ENCODE assay signal across 18 mouse cellular contexts in the genomic region with DNA sequence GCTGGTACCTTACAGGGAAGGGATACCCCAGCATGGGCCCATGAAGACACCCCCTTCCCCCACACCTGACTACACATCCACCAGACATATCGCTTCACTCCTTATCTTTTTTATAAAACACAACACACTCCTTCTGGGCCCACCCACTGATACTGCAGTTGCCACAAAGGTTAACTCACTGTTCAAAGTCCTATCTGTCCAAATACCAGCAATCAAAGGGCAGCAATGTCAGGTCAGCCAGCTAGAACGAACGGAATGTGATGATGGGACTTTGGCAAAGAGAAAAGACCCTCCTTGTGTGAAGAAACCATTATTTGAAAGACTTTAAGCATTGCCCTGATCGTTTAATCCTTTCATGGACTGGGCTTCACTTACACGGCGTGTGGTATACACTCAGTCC. TPM values are rescaled to one million over a fixed set of nuclear protein-coding genes. Genes with fewer than 3 reads are reported as not detected.
DNase-seq lines count a peak whose midpoint lies in the region; ATAC-seq and TF ChIP-seq lines count a peak whose summit lies in the region.
"Had no signal": no experiment of that assay in that cellular context is flagged by ENCODE, and none has a peak within 500 bp of the region (broad histone marks: within the 10 kb centered on the region; RNA-seq: fewer than 3 reads in every experiment).

No protein-coding gene starts in this region.

- no peak for TF ChIP-seq POLR2A in lung, adult 2 months (IDR thresholded peaks at IDR 0.05; ENCODE audit: borderline replicate concordance, extremely low read depth, low read depth, low read length)

- H3K27ac ChIP-seq in lung, postnatal 0 days (ENCODE audit: low read length), result 0 out of 2 replicates have a peak overlapping the region, but pooled peaks have one; percentile 32
- no peak overlapping the region for H3K27ac ChIP-seq in intestine, embryonic 16.5 days (ENCODE audit: low read length)
- H3K27ac ChIP-seq in liver, embryonic 15.5 days (replicated peaks), result peak overlapping the region; percentile 72
- no peak overlapping the region; the same call in 1 of the 2 replicates for H3K27ac ChIP-seq in midbrain, embryonic 10.5 days (replicated peaks)
- H3K27ac ChIP-seq in forebrain, embryonic 15.5 days (replicated peaks), result no peak overlapping the region; the same call in 1 of the 2 replicates
- H3K27ac ChIP-seq: kidney, postnatal 0 days; left cerebral cortex, adult 2 months; limb, embryonic 10.5 days; neural tube, embryonic 12.5 days had no signal

- no peak overlapping the region for H3K4me2 ChIP-seq in lung, postnatal 0 days (replicated peaks; ENCODE audit: low read depth, low read length)
- H3K4me2 ChIP-seq in intestine, embryonic 16.5 days (ENCODE audit: low read depth, low read length), result no peak overlapping the region
- peak overlapping the region; percentile 36 for H3K4me2 ChIP-seq in liver, embryonic 15.5 days
- H3K4me2 ChIP-seq in forebrain, embryonic 15.5 days (replicated peaks), result no peak overlapping the region
- H3K4me2 ChIP-seq: neural tube, embryonic 12.5 days had no signal

- H3K9ac ChIP-seq in lung, postnatal 0 days (replicated peaks; ENCODE audit: low read depth), result no peak overlapping the region
- no peak overlapping the region for H3K9ac ChIP-seq in intestine, embryonic 16.5 days (ENCODE audit: low read depth, low read length)
- 0 out of 2 replicates have a peak overlapping the region, but pooled peaks have one; percentile 2 for H3K9ac ChIP-seq in liver, embryonic 15.5 days
- H3K9ac ChIP-seq in forebrain, embryonic 15.5 days (replicated peaks), result no peak overlapping the region
- H3K9ac ChIP-seq: forebrain, postnatal 0 days; neural tube, embryonic 12.5 days had no signal

- no peak for TF ChIP-seq CTCF in lung, postnatal 0 days (IDR thresholded peaks at IDR 0.05)
- no peak for TF ChIP-seq CTCF in lung, adult 2 months (IDR thresholded peaks at IDR 0.05; ENCODE audit: insufficient read depth, low read length)

- H3K36me3 ChIP-seq in lung, postnatal 0 days (ENCODE audit: insufficient read depth, low read length), result no peaks in the 10 kb centered on the region
- no peaks in the 10 kb centered on the region for H3K36me3 ChIP-seq in intestine, embryonic 16.5 days (ENCODE audit: control insufficient read depth, insufficient read depth, low read length)
- no peaks in the 10 kb centered on the region for H3K36me3 ChIP-seq in liver, embryonic 15.5 days (replicated peaks)
- no peaks in the 10 kb centered on the region for H3K36me3 ChIP-seq in midbrain, embryonic 10.5 days
- H3K36me3 ChIP-seq in forebrain, embryonic 15.5 days, result no peaks in the 10 kb centered on the region
- H3K36me3 ChIP-seq: limb, embryonic 10.5 days; neural tube, embryonic 12.5 days had no signal

- no peak for TF ChIP-seq EP300 in lung, postnatal 0 days (IDR thresholded peaks at IDR 0.05)

- 48% methylated on average over 6 of the region's 6 CpGs for WGBS in lung, postnatal 0 days
- 60% methylated on average over 6 of the region's 6 CpGs for WGBS in lung, adult 2 months
- WGBS in intestine, embryonic 16.5 days, result 54% methylated on average over 6 of the region's 6 CpGs
- 41% methylated on average over 6 of the region's 6 CpGs for WGBS in liver, embryonic 15.5 days (ENCODE audit: insufficient replicate concordance)
- WGBS in midbrain, embryonic 10.5 days, result 81% methylated on average over 6 of the region's 6 CpGs
- 62% methylated on average over 6 of the region's 6 CpGs for WGBS in forebrain, embryonic 15.5 days

- H3K9me3 ChIP-seq in lung, postnatal 0 days (ENCODE audit: low read length), result no peaks in the 10 kb centered on the region
- H3K9me3 ChIP-seq in intestine, embryonic 16.5 days (ENCODE audit: control insufficient read depth, low read length), result no peaks in the 10 kb centered on the region
- H3K9me3 ChIP-seq in liver, embryonic 15.5 days (replicated peaks), result no peaks in the 10 kb centered on the region
- H3K9me3 ChIP-seq in midbrain, embryonic 10.5 days (replicated peaks), result 0 out of 2 replicates have a peak, but pooled peaks cover 3% of the 10 kb centered on the region
- H3K9me3 ChIP-seq in forebrain, embryonic 15.5 days, result no peaks in the 10 kb centered on the region
- H3K9me3 ChIP-seq: limb, embryonic 10.5 days; neural tube, embryonic 12.5 days had no signal

- no peak for DNase-seq in lung, postnatal 0 days (ENCODE audit: low spot score)
- DNase-seq in lung, adult 2 months, result no peak
- no peak for DNase-seq in embryo, embryonic 10 days (ENCODE audit: low spot score)
- DNase-seq in midbrain, embryonic 10.5 days (ENCODE audit: low spot score), result no peak
- DNase-seq: cerebellum, adult 9-10 months; embryo, embryonic 11 days; forebrain, postnatal 0 days; right cerebral cortex, postnatal 25 days; thymus, adult 18-20 months had no signal

- H3K4me3 ChIP-seq in lung, postnatal 0 days (ENCODE audit: low read depth, low read length), result no peak overlapping the region
- H3K4me3 ChIP-seq in lung, adult 2 months (replicated peaks; ENCODE audit: extremely low read depth, low read depth, low read length), result no peak overlapping the region
- no peak overlapping the region for H3K4me3 ChIP-seq in intestine, embryonic 16.5 days (ENCODE audit: low read length)
- H3K4me3 ChIP-seq in liver, embryonic 15.5 days (replicated peaks), result no peak overlapping the region
- H3K4me3 ChIP-seq in midbrain, embryonic 10.5 days, result no peak overlapping the region
- H3K4me3 ChIP-seq in forebrain, embryonic 15.5 days, result no peak overlapping the region
- H3K4me3 ChIP-seq: erythroblast, embryonic 14.5 days; heart, adult 2 months; left cerebral cortex, adult 2 months; limb, embryonic 10.5 days; neural tube, embryonic 12.5 days had no signal

- ATAC-seq in lung, postnatal 0 days, result no peak
- ATAC-seq in intestine, embryonic 16.5 days, result peak; percentile 39; the same call in 1 of the 2 replicates
- peak; percentile 58 for ATAC-seq in liver, embryonic 15.5 days (ENCODE audit: insufficient read depth)
- no peak for ATAC-seq in forebrain, embryonic 15.5 days (replicated peaks)
- ATAC-seq: forebrain, postnatal 0 days had no signal

- H3K27me3 ChIP-seq in lung, postnatal 0 days (replicated peaks; ENCODE audit: insufficient read depth, low read length), result no peaks in the 10 kb centered on the region
- no peaks in the 10 kb centered on the region for H3K27me3 ChIP-seq in intestine, embryonic 16.5 days (replicated peaks; ENCODE audit: control insufficient read depth, insufficient read depth, low read length)
- H3K27me3 ChIP-seq in liver, embryonic 15.5 days, result no peaks in the 10 kb centered on the region
- H3K27me3 ChIP-seq in midbrain, embryonic 10.5 days (ENCODE audit: low read depth, poor library complexity, severe bottlenecking), result no peaks in the 10 kb centered on the region
- no peaks in the 10 kb centered on the region for H3K27me3 ChIP-seq in forebrain, embryonic 15.5 days
- H3K27me3 ChIP-seq: neural tube, embryonic 12.5 days had no signal

- H3K4me1 ChIP-seq in lung, postnatal 0 days (ENCODE audit: insufficient read depth, low read depth, low read length), result no peaks in the 10 kb centered on the region
- peaks cover 3% of the 10 kb centered on the region; the same call in 1 of the 2 replicates for H3K4me1 ChIP-seq in lung, adult 2 months (ENCODE audit: control insufficient read depth, insufficient read depth, low read length)
- peaks cover 28% of the 10 kb centered on the region for H3K4me1 ChIP-seq in intestine, embryonic 16.5 days (ENCODE audit: control insufficient read depth, insufficient read depth, low read length)
- H3K4me1 ChIP-seq in liver, embryonic 15.5 days (replicated peaks), result peaks cover 47% of the 10 kb centered on the region
- peaks cover 33% of the 10 kb centered on the region for H3K4me1 ChIP-seq in midbrain, embryonic 10.5 days
- H3K4me1 ChIP-seq in forebrain, embryonic 15.5 days, result peaks cover 24% of the 10 kb centered on the region

RNA-seq across cellular contexts. Expression of a gene that starts 42.3 kb away (rescaled TPM):
- 837 and 926 TPM in 2 replicates for polyA plus RNA-seq in lung, postnatal 0 days (2015; fragmentation: Nextera tagmentation; extraction: Ambion mirVana)
- polyA plus RNA-seq in lung, adult 2 months (2012; rRNA removed), result 228 and 245 TPM in 2 replicates
- polyA plus RNA-seq in intestine, embryonic 16.5 days (2015; fragmentation: Nextera tagmentation; extraction: Ambion mirVana), result 597 and 626 TPM in 2 replicates
- 290 and 291 TPM in 2 replicates for polyA plus RNA-seq in liver, embryonic 15.5 days (2015; fragmentation: Nextera tagmentation; extraction: Ambion mirVana)
- 513 and 526 TPM in 2 replicates for polyA plus RNA-seq in midbrain, embryonic 10.5 days (2016; fragmentation: Nextera tagmentation; extraction: Ambion mirVana)
- polyA plus RNA-seq in forebrain, embryonic 15.5 days (2015; fragmentation: Nextera tagmentation; extraction: Ambion mirVana), result 528 and 529 TPM in 2 replicates

RNA-seq across cellular contexts. Expression of a gene that starts 42.4 kb away (rescaled TPM):
- polyA plus RNA-seq in lung, postnatal 0 days (2015; fragmentation: Nextera tagmentation; extraction: Ambion mirVana), result 25.1 and 29.3 TPM in 2 replicates
- polyA plus RNA-seq in lung, adult 2 months (2012; rRNA removed), result 26.2 and 28.4 TPM in 2 replicates
- 6.2 and 6.4 TPM in 2 replicates for polyA plus RNA-seq in intestine, embryonic 16.5 days (2015; fragmentation: Nextera tagmentation; extraction: Ambion mirVana)
- 1.9 and 2.3 TPM in 2 replicates for polyA plus RNA-seq in liver, embryonic 15.5 days (2015; fragmentation: Nextera tagmentation; extraction: Ambion mirVana)
- 14.9 and 15.1 TPM in 2 replicates for polyA plus RNA-seq in midbrain, embryonic 10.5 days (2016; fragmentation: Nextera tagmentation; extraction: Ambion mirVana)
- polyA plus RNA-seq in forebrain, embryonic 15.5 days (2015; fragmentation: Nextera tagmentation; extraction: Ambion mirVana), result 19.7 and 21.5 TPM in 2 replicates

Comparison
In these comparisons a context has a peak if more than half of its experiments do, and no peak if none do; other contexts are left out.
1. ATAC-seq: peak in intestine, embryonic 16.5 days (single experiment) and liver, embryonic 15.5 days (single experiment); none in lung, postnatal 0 days (single experiment) and forebrain, embryonic 15.5 days (single experiment).
2. H3K27ac ChIP-seq: peak in lung, postnatal 0 days (single experiment) and liver, embryonic 15.5 days (single experiment); none in intestine, embryonic 16.5 days (single experiment), midbrain, embryonic 10.5 days (single experiment) and forebrain, embryonic 15.5 days (single experiment).